Comparison of ENCODE assay signal across 37 mouse cellular contexts in genomic region chr9:73127457-73127856, GRCm38 (mm10). TPM values are rescaled to one million over a fixed set of nuclear protein-coding genes. Genes with fewer than 3 reads are reported as not detected.
DNase-seq lines count a peak whose midpoint lies in the region; ATAC-seq lines count a peak whose summit lies in the region.
"Had no signal": no experiment of that assay in that cellular context is flagged by ENCODE, and none has a peak within 500 bp of the region (broad histone marks: within the 10 kb centered on the region; RNA-seq: fewer than 3 reads in every experiment).

No protein-coding gene starts in this region.

- H3K4me1 ChIP-seq in liver, embryonic 16.5 days (ENCODE audit: control insufficient read depth, low read depth, low read length) = no peaks in the 10 kb centered on the region
- H3K4me1 ChIP-seq in liver, embryonic 11.5 days (replicated peaks; ENCODE audit: control insufficient read depth, insufficient read depth, low read length) = no peaks in the 10 kb centered on the region
- H3K4me1 ChIP-seq: forebrain, embryonic 10.5 days; forebrain, embryonic 13.5 days; heart, embryonic 10.5 days; heart, embryonic 13.5 days; hindbrain, embryonic 10.5 days; hindbrain, embryonic 13.5 days; intestine, embryonic 15.5 days had no signal

- H3K36me3 ChIP-seq in liver, embryonic 16.5 days (ENCODE audit: control insufficient read depth, insufficient read depth) = peaks cover 10% of the 10 kb centered on the region; the same call in 1 of the 2 replicates
- H3K36me3 ChIP-seq in liver, embryonic 11.5 days (ENCODE audit: control insufficient read depth, insufficient read depth, low read length) = peaks cover 30% of the 10 kb centered on the region

- WGBS in liver, embryonic 16.5 days (ENCODE audit: insufficient replicate concordance) = 33% methylated on average over 2 of the region's 2 CpGs
- WGBS in liver, embryonic 11.5 days = 81% methylated on average over 2 of the region's 2 CpGs

- DNase-seq in liver, embryonic 11.5 days (ENCODE audit: low spot score) = no peak
- peak; percentile 25 for DNase-seq in ZHBTc4 (ENCODE audit: low read depth, low spot score)
- no peak for DNase-seq in layer of hippocampus, postnatal 10 days (ENCODE audit: low spot score in 2 of 2)
- no peak for DNase-seq in layer of hippocampus, adult 8-10 months (ENCODE audit: low spot score in 2 of 2)
- DNase-seq in heart, postnatal 10 days = no peak
- DNase-seq: adrenal gland, adult 8-10 months; adrenal gland, postnatal 25 days; B cell, adult 2 months; cerebellum, adult 11 months; cerebellum, adult 2 months; cerebellum, adult 9-11 months; cerebellum, postnatal 25 days; forebrain, postnatal 0 days; gastrocnemius, adult 2 months; gastrocnemius, postnatal 14 days; heart, adult 18-20 months had no signal

- H3K9me3 ChIP-seq in liver, embryonic 16.5 days (replicated peaks; ENCODE audit: control insufficient read depth, low read length) = no peaks in the 10 kb centered on the region
- no peaks in the 10 kb centered on the region for H3K9me3 ChIP-seq in liver, embryonic 11.5 days (ENCODE audit: control insufficient read depth, low read length)
- H3K9me3 ChIP-seq: forebrain, embryonic 10.5 days; forebrain, embryonic 13.5 days; heart, embryonic 10.5 days; heart, embryonic 13.5 days; hindbrain, embryonic 10.5 days; hindbrain, embryonic 13.5 days; intestine, embryonic 15.5 days had no signal

- no peak for ATAC-seq in liver, embryonic 16.5 days (ENCODE audit: low read depth)
- no peak for ATAC-seq in liver, embryonic 11.5 days (replicated peaks; ENCODE audit: low FRiP score)
- ATAC-seq in granulocyte monocyte progenitor cell, adult 5-6 weeks (replicated peaks; ENCODE audit: poor library complexity, severe bottlenecking) = peak; percentile 60
- ATAC-seq in megakaryocyte progenitor cell, adult 5-6 weeks (replicated peaks; ENCODE audit: poor library complexity) = peak; percentile 66
- ATAC-seq: activated CD4-positive, CD25-positive, alpha-beta regulatory T cell, adult 4 months; forebrain, embryonic 13.5 days; hindbrain, embryonic 16.5 days; intestine, embryonic 15.5 days had no signal

- H3K4me3 ChIP-seq in liver, embryonic 16.5 days (ENCODE audit: low read depth, low read length) = no peak overlapping the region
- no peak overlapping the region for H3K4me3 ChIP-seq in liver, embryonic 11.5 days (ENCODE audit: low read depth, low read length)
- H3K4me3 ChIP-seq: forebrain, embryonic 10.5 days; forebrain, embryonic 13.5 days; gastrocnemius, adult 2 months; heart, embryonic 10.5 days; heart, embryonic 13.5 days; hindbrain, embryonic 10.5 days; hindbrain, embryonic 13.5 days; intestine, embryonic 15.5 days had no signal

- no peak overlapping the region for H3K9ac ChIP-seq in liver, embryonic 16.5 days (ENCODE audit: low read depth, low read length)
- H3K9ac ChIP-seq in liver, embryonic 11.5 days (ENCODE audit: low read depth, low read length) = no peak overlapping the region
- H3K9ac ChIP-seq: forebrain, embryonic 13.5 days; forebrain, postnatal 0 days; heart, embryonic 13.5 days; hindbrain, embryonic 13.5 days; intestine, embryonic 15.5 days had no signal

- peak overlapping the region; percentile 43 for H3K27ac ChIP-seq in liver, embryonic 16.5 days (ENCODE audit: low read length)
- no peak overlapping the region for H3K27ac ChIP-seq in liver, embryonic 11.5 days (ENCODE audit: low read depth, low read length)
- H3K27ac ChIP-seq: forebrain, embryonic 10.5 days; forebrain, embryonic 13.5 days; gastrocnemius, adult 2 months; heart, embryonic 10.5 days; heart, embryonic 13.5 days; hindbrain, embryonic 10.5 days; hindbrain, embryonic 13.5 days; intestine, embryonic 15.5 days had no signal

- no peak overlapping the region for H3K4me2 ChIP-seq in liver, embryonic 16.5 days (ENCODE audit: low read depth, low read length)
- H3K4me2 ChIP-seq in liver, embryonic 11.5 days = no peak overlapping the region
- H3K4me2 ChIP-seq: forebrain, embryonic 13.5 days; heart, embryonic 13.5 days; hindbrain, embryonic 13.5 days; intestine, embryonic 15.5 days had no signal

- H3K27me3 ChIP-seq in liver, embryonic 16.5 days (ENCODE audit: control insufficient read depth, insufficient read depth, low read depth, low read length) = no peaks in the 10 kb centered on the region
- no peaks in the 10 kb centered on the region for H3K27me3 ChIP-seq in liver, embryonic 11.5 days (replicated peaks; ENCODE audit: control insufficient read depth, insufficient read depth, low read length)
- H3K27me3 ChIP-seq: CH12.LX; forebrain, embryonic 13.5 days; heart, embryonic 13.5 days; hindbrain, embryonic 13.5 days; intestine, embryonic 15.5 days had no signal

- intact Hi-C loops in heart, postnatal 10 days (cut with DNase I) = no loop called here

RNA-seq across cellular contexts. Expression of gene Rsl24d1, which starts 14.2 kb away (rescaled TPM):
- 33.3 and 34.9 TPM in 2 replicates for polyA plus RNA-seq in liver, embryonic 16.5 days (2015; fragmentation: Nextera tagmentation; extraction: Ambion mirVana)
- 156 and 157 TPM in 2 replicates for polyA plus RNA-seq in liver, embryonic 11.5 days (2014; fragmentation: Nextera tagmentation; extraction: Ambion mirVana)
- total RNA-seq in granulocyte monocyte progenitor cell, adult 5-6 weeks (2014; fragmentation: Nextera tagmentation) = 87.9 and 106 TPM in 2 replicates
- total RNA-seq in granulocyte monocyte progenitor cell, adult 5-6 weeks (2017) = 172 and 197 TPM in 2 replicates
- 137 and 140 TPM in 2 replicates for total RNA-seq in megakaryocyte progenitor cell, adult 5-6 weeks (2015)
- total RNA-seq in megakaryocyte progenitor cell, adult 5-6 weeks (2017) = 232 and 254 TPM in 2 replicates
- 10 to 100 TPM; 61.8 to 63.0 TPM for total RNA-seq in layer of hippocampus, postnatal 10 days (2021)
- 10 to 100 TPM; 55.8 to 64.9 (median 60.1) TPM for total RNA-seq in layer of hippocampus, adult 8-10 months (2022)
- 10 to 100 TPM; 54.9 to 60.4 TPM for total RNA-seq in heart, postnatal 10 days (2021)

RNA-seq across cellular contexts. Expression of gene Gm20509, which starts 25.2 kb away (rescaled TPM):
- not detected in 2 replicates for polyA plus RNA-seq in liver, embryonic 16.5 days (2015; fragmentation: Nextera tagmentation; extraction: Ambion mirVana)
- polyA plus RNA-seq in liver, embryonic 11.5 days (2014; fragmentation: Nextera tagmentation; extraction: Ambion mirVana) = not detected in 2 replicates
- not detected in 2 replicates for total RNA-seq in granulocyte monocyte progenitor cell, adult 5-6 weeks (2014; fragmentation: Nextera tagmentation)
- total RNA-seq in granulocyte monocyte progenitor cell, adult 5-6 weeks (2017) = not detected in 2 replicates
- total RNA-seq in megakaryocyte progenitor cell, adult 5-6 weeks (2015) = not detected in 2 replicates
- total RNA-seq in megakaryocyte progenitor cell, adult 5-6 weeks (2017) = 0.37 TPM in 1 of 2 replicates, not detected in the other
- not detected for total RNA-seq in layer of hippocampus, postnatal 10 days (2021)
- 1 to 10 TPM; 1.0 to 4.3 (median 1.3) TPM for total RNA-seq in layer of hippocampus, adult 8-10 months (2022)
- not detected for total RNA-seq in heart, postnatal 10 days (2021)
- total RNA-seq: CH12.LX; forebrain, postnatal 0 days; gastrocnemius, adult 2 months; gastrocnemius, postnatal 14 days; gastrocnemius, postnatal 4 days; heart, adult 18-20 months; heart, postnatal 25 days; MEL had no signal
- polyA plus RNA-seq: activated CD4-positive, CD25-positive, alpha-beta regulatory T cell, adult 4 months; cerebellum, adult 2 months; cortical plate, adult 2 months; embryonic facial prominence, embryonic 14.5 days; forebrain, embryonic 10.5 days; forebrain, embryonic 13.5 days; forebrain, postnatal 0 days; frontal cortex, adult 2 months; heart, embryonic 10.5 days; heart, embryonic 13.5 days; heart, embryonic 16.5 days; hindbrain, embryonic 10.5 days; hindbrain, embryonic 13.5 days; hindbrain, embryonic 16.5 days had no signal

RNA-seq across cellular contexts. Expression of gene Khdc3, which starts 25.8 kb away (rescaled TPM):
- polyA plus RNA-seq in liver, embryonic 16.5 days (2015; fragmentation: Nextera tagmentation; extraction: Ambion mirVana) = 0.05 and 0.08 TPM in 2 replicates
- not detected in 2 replicates for polyA plus RNA-seq in liver, embryonic 11.5 days (2014; fragmentation: Nextera tagmentation; extraction: Ambion mirVana)
- total RNA-seq in granulocyte monocyte progenitor cell, adult 5-6 weeks (2014; fragmentation: Nextera tagmentation) = 1.6 and 7.0 TPM in 2 replicates
- total RNA-seq in granulocyte monocyte progenitor cell, adult 5-6 weeks (2017) = 1.8 TPM in 1 of 2 replicates, not detected in the other
- total RNA-seq in megakaryocyte progenitor cell, adult 5-6 weeks (2015) = 0.44 and 0.78 TPM in 2 replicates
- 0.20 and 0.92 TPM in 2 replicates for total RNA-seq in megakaryocyte progenitor cell, adult 5-6 weeks (2017)
- total RNA-seq in layer of hippocampus, postnatal 10 days (2021) = 1 to 10 TPM; 2.7 TPM
- 1 to 10 TPM; 3.0 to 5.4 (median 4.5) TPM for total RNA-seq in layer of hippocampus, adult 8-10 months (2022)
- not detected for total RNA-seq in heart, postnatal 10 days (2021)
- total RNA-seq: forebrain, postnatal 0 days; gastrocnemius, adult 2 months; gastrocnemius, postnatal 14 days; gastrocnemius, postnatal 4 days; heart, postnatal 25 days; MEL had no signal
- polyA plus RNA-seq: embryonic facial prominence, embryonic 11.5 days; forebrain, embryonic 10.5 days; forebrain, embryonic 13.5 days; heart, embryonic 10.5 days; heart, embryonic 13.5 days; hindbrain, embryonic 13.5 days; intestine, embryonic 15.5 days had no signal

Comparison
In these comparisons a context has a peak if more than half of its experiments do, and no peak if none do; other contexts are left out.
1. ATAC-seq: peak in granulocyte monocyte progenitor cell, adult 5-6 weeks (single experiment) and megakaryocyte progenitor cell, adult 5-6 weeks (single experiment); none in liver, embryonic 16.5 days (single experiment) and liver, embryonic 11.5 days (single experiment).